Mouse (Mus musculus) small intestine, adult 2 months (tissue): ENCODE data around the gene Ptprd. TPM values are rescaled to one million over a fixed set of nuclear protein-coding genes. Genes with fewer than 3 reads are reported as not detected.

Experiments
- H3K27ac ChIP-seq: fragments of 200-500 bp; 2 replicates; pipeline ENCODE4 v1.5.1; 2012; ENCODE audit warnings: low read depth, low read length, control low read depth, inconsistent platforms; ENCODE audit not compliant: insufficient read depth
- H3K27me3 ChIP-seq: fragments of 200-500 bp; 2 replicates; pipeline ENCODE4 v1.6.1; 2012; ENCODE audit warnings: mild to moderate bottlenecking, moderate library complexity, low read length, inconsistent platforms; ENCODE audit not compliant: control insufficient read depth, insufficient read depth
- H3K36me3 ChIP-seq: fragments of 200-500 bp; 2 replicates; pipeline ENCODE4 v1.6.1; 2012; ENCODE audit warnings: mild to moderate bottlenecking, low read length, control low read depth, inconsistent platforms; ENCODE audit not compliant: control insufficient read depth, insufficient read depth
- H3K4me1 ChIP-seq: fragments of 200-500 bp; 2 replicates; pipeline ENCODE4 v1.6.1; 2012; ENCODE audit warnings: low read length, inconsistent platforms, mixed read lengths; ENCODE audit not compliant: control insufficient read depth, insufficient read depth, insufficient read length
- H3K4me3 ChIP-seq: fragments of 200-500 bp; 2 replicates; pipeline ENCODE4 v1.5.1; 2012; ENCODE audit warnings: low read depth, mild to moderate bottlenecking, control low read depth, inconsistent platforms, low read length, moderate library complexity
- CTCF ChIP-seq: fragments of 200-500 bp; IDR thresholded peaks from 2 replicates; pipeline ENCODE4 v1.5.1; 2012; ENCODE audit warnings: low read depth, mild to moderate bottlenecking, control low read depth, inconsistent platforms, low read length, moderate library complexity, mixed read lengths; ENCODE audit not compliant: insufficient replicate concordance, insufficient read length; ENCODE audit errors: extremely low read depth
- POLR2A ChIP-seq: fragments of 200-500 bp; IDR thresholded peaks from 2 replicates; pipeline ENCODE4 v1.6.1; 2012; ENCODE audit warnings: low read depth, mild to moderate bottlenecking, control low read depth, inconsistent platforms, low read length, moderate library complexity
- WGBS: fragments of 180-500 bp; shearing (Covaris S2); methylation state at CpG from one replicate; pipeline ENCODE4 v1.1.7; 2018; 5-methylcytosine and 5-hydroxymethylcytosine counted together
- polyA plus RNA-seq: library from polyadenylated mRNA; depleted of rRNA; stranded (reverse); fragments of >200 nt; gene quantifications from 2 replicates; pipeline ENCODE4 v1.2.3, GENCODE M21; 2012

The Ptprd gene
- polyA plus RNA-seq, 1 experiment = 1.5 TPM

GRCm38 (mm10) chr4:76865585-76865984 lies 1346.2 kb downstream of the Ptprd start:
- Histone ChIP-seq H3K27ac (no peak overlapping the region), H3K4me1 (no peaks in the 10 kb centered on the region), H3K4me3 (no peak overlapping the region), H3K36me3 (no peaks in the 10 kb centered on the region), H3K27me3 (no peaks in the 10 kb centered on the region)
- 81% methylated on average over 3 of the region's 3 CpGs for WGBS
- TF ChIP-seq CTCF (no peak), POLR2A (no peak)

GRCm38 (mm10) chr4:76846265-76846664 lies 1365.5 kb downstream of the Ptprd start:
- Histone ChIP-seq H3K4me1 (no peaks in the 10 kb centered on the region), H3K36me3 (no peaks in the 10 kb centered on the region), H3K27me3 (no peaks in the 10 kb centered on the region), H3K27ac (no peak overlapping the region), H3K4me3 (no peak overlapping the region)
- TF ChIP-seq POLR2A (no peak), CTCF (no peak)
- 78% methylated on average over 7 of the region's 7 CpGs for WGBS

- Histone ChIP-seq H3K27me3 (no peaks in the 10 kb centered on the region), H3K27ac (no peak overlapping the region), H3K36me3 (no peaks in the 10 kb centered on the region), H3K4me3 (no peak overlapping the region), H3K4me1 (no peaks in the 10 kb centered on the region)
- 87% methylated on average over 1 of the region's 1 CpGs for WGBS
- TF ChIP-seq POLR2A (no peak), CTCF (no peak)
These were observed 1372.7 kb downstream of the Ptprd start for GRCm38 (mm10) chr4:76839016-76839415.

GRCm38 (mm10) chr4:76812138-76812537 lies 1399.6 kb downstream of the Ptprd start:
- TF ChIP-seq POLR2A (no peak), CTCF (no peak)
- no peak overlapping the region for H3K4me3 ChIP-seq
- H3K4me1 ChIP-seq = no peaks in the 10 kb centered on the region
- H3K36me3 ChIP-seq = no peaks in the 10 kb centered on the region
- H3K27me3 ChIP-seq = no peaks in the 10 kb centered on the region
- H3K27ac ChIP-seq = no peak overlapping the region
- 73% methylated on average over 2 of the region's 2 CpGs for WGBS

- TF ChIP-seq CTCF (no peak), POLR2A (no peak)
- Histone ChIP-seq H3K36me3 (no peaks in the 10 kb centered on the region), H3K27ac (no peak overlapping the region), H3K4me3 (no peak overlapping the region), H3K27me3 (no peaks in the 10 kb centered on the region), H3K4me1 (no peaks in the 10 kb centered on the region)
- 82% methylated on average over 4 of the region's 4 CpGs for whole genome bisulfite sequencing
These were observed 1409.1 kb downstream of the Ptprd start for GRCm38 (mm10) chr4:76802708-76803107.

- no peaks in the 10 kb centered on the region for H3K36me3 ChIP-seq
- H3K27me3 ChIP-seq = no peaks in the 10 kb centered on the region
- TF ChIP-seq CTCF = no peak
- no peak for TF ChIP-seq POLR2A
- 61% methylated on average over 9 of the region's 9 CpGs for WGBS
- no peak overlapping the region for H3K27ac ChIP-seq
- H3K4me3 ChIP-seq = no peak overlapping the region
- H3K4me1 ChIP-seq = no peaks in the 10 kb centered on the region
These were observed 1413.5 kb downstream of the Ptprd start for GRCm38 (mm10) chr4:76798010-76799007.

- WGBS = 76% methylated on average over 2 of the region's 2 CpGs
- Histone ChIP-seq H3K4me3 (no peak overlapping the region), H3K36me3 (no peaks in the 10 kb centered on the region), H3K27ac (no peak overlapping the region), H3K4me1 (no peaks in the 10 kb centered on the region), H3K27me3 (no peaks in the 10 kb centered on the region)
- TF ChIP-seq POLR2A (no peak), CTCF (no peak)
These were observed 1426.4 kb downstream of the Ptprd start for GRCm38 (mm10) chr4:76785389-76785788.
